Mouse (Mus musculus) T-cell, adult 2 months (primary cell): ENCODE measurements around the gene Nipa1.
"Not testable (repeated sequence)": the region's sequence is repeated elsewhere in the genome, so short reads cannot be mapped to it uniquely, and the experiment has no call there.

Experiments
- DNase-seq: peaks from one replicate; pipeline ENCODE4 v3.0.0; 2022; ENCODE audit warnings: low spot score

Gene Nipa1

GRCm38 (mm10) chr7:56019930-56020253 is at the start of gene Nipa1:
TSS of gene Nipa1 (minus strand) at chr7:56019954.
- DNase-seq: no peak

- no peak for DNase-seq
Measured at GRCm38 (mm10) chr7:56066634-56067033, 46.9 kb upstream of the Nipa1 start.

DNA sequence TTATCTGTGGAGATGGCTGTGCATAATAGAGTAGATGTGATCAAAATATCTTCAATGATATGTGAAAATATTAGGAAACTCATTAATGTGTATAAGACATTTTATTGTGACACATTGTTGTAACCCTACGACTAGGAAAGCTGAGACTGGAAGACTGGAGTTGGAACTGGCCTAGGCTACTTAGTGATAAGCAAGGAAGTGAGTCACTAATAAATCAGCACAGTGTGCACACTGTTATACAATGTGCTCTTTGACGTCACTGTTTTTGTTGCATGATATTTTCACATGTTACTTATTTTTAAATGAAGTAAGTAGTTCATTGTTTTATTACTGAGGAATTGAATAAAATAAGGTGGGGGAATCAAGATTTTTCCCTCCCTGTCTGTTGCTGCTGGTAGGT is 46.4 kb upstream of the Nipa1 start:
- DNase-seq: no peak

DNA sequence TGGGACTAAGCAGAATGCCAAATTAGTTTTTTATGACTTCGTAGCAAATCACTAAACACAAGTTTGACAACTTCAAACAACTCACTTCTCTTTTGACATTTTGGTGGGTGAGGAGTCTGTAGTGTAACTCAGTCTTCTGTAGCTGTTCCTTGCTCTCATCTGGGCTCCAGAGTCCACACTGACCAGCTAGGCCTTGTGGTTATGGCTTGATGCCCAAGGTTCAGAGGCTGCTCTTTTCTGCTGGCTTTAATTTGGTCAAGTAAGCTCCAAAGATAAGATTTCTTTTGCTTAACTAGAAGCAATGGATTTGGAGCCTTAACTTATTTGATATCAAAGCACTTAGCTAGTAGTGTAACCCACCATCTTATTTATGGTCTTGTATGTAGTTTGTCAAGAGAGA is 45.1 kb upstream of the Nipa1 start:
- no peak for DNase-seq

DNA sequence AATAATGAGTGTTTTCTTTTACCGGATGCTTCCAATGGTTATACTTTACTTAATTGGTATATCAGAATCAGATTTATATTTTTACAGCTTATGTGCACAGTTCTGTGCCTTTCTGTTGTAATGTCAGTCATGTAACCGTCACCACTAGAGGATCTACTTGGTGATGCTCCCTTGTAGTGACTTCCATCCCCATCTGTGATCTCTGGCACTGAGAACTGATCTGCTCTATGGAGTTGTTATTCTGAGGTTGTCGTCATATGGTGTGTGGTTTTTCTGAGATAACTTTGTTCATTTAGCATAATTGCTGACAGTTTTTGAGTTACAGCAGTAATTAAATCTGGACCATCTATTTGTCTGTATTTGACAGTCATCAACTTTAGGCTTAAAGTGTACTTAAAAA is 35.6 kb upstream of the Nipa1 start:
- DNase-seq: no peak

GRCm38 (mm10) chr7:56052996-56053395 is 33.2 kb upstream of the Nipa1 start:
- DNase-seq: no peak

GRCm38 (mm10) chr7:56050487-56050911 is 30.7 kb upstream of the Nipa1 start:
- DNase-seq: no peak

GRCm38 (mm10) chr7:56049831-56050321 is 30.1 kb upstream of the Nipa1 start, which contains the start of gene Herc2:
TSS of gene Herc2 (plus strand) at chr7:56050196.
- peak; percentile 97 for DNase-seq

DNA sequence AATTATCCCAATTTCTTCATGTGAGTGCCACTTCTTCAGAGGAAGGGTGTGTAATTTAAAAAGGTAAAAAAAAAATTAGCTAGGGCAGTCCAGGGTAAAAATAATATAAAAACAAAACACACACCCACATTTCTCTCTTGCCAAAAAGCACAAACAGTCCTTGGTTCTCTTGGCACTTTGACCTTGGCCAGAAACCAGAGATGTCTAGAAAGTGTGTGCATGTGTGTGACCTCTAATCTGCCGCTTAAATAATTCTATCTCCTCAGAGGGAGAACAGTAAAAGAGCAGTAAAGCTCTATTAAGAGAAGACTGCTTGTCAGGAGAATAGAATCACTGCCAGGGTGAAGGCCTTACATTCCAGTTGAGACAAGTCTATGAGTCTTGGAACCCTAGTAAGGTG is 27.4 kb upstream of the Nipa1 start:
- DNase-seq: no peak

- DNase-seq: no peak
Measured at GRCm38 (mm10) chr7:56044267-56044629, 24.5 kb upstream of the Nipa1 start.

DNA sequence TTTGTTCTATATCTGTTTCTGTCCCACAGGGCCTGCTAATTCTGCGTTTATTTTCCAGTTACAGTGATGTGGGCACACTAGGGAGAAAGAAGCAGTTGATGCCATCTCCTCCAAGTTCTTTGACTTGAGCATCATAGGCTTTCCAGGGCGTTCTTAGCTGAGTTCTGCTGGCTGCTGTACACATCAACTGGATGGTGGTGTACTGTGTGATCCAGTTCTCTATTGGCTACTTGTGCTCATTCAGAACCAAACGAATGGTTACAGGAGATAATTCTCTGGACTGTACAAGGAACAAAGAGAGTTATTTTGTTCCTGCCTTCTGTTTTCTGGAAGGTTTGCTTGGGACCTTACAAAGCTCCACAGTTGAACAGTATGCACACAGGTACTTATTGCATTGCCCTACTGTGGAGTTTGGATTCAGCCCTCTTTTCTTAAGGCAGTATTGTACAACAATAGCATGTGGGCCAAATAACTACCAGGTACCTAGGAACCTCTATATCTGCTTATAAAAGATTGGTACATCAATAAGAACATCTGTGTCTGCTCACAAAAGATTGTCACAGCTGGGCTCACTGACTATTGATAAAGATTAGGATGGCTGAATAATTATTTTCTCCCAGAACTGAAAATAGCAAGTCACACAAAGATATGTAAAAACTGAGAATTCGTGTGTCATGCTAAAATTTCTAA is 24.0 kb upstream of the Nipa1 start:
- DNase-seq: no peak

- DNase-seq: peak; percentile 70
Measured at GRCm38 (mm10) chr7:56042353-56042752, 22.6 kb upstream of the Nipa1 start.

DNA sequence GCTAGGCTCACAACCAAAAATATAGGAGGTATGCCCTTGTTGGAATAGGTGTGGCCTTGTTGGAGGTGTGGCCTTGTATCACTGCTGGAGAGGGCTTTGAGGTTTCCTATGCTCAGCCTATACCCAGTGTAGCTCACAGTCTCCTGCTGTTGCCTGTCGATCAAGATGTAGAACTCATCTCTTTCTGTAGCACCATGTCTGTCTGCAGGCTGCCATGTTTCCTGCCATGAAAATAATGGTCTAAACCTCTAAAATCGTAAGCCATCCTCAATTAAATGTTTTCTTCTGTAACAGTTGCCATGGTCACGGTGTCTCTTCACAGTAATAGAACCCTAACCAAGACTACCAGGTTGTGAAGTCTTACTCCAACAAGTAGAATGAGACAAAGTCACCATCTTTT is 3.8 kb upstream of the Nipa1 start:
- no peak for DNase-seq

- DNase-seq: peak; percentile 30
Measured at GRCm38 (mm10) chr7:56018972-56019929, 503 bp downstream of the Nipa1 start.

DNA sequence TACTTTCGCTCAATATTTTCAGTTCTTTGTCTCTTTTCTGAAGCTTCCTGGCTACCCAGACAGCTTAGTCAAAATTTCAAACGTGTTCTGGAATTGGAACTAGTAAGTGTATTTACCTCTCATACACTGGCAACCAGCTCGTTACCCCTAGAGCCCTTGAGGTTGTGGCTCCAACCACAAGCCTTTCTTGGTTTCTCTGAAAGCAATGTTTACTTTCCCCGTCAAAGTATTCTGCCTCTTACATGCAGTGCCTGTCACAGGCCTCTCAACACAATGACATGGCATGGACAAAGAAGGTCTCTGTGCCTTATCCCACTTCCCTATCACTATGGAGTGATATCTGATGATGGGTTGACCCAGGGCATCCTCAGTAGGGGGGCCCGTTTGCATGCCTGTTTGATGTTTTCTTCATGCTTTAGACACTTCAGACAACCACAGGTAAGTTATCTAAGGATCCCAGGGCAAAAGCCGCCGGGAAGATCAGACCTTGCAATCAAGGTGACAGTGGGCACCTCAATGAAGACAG is 1.2 kb downstream of the Nipa1 start:
- peak; percentile 43 for DNase-seq

GRCm38 (mm10) chr7:56017761-56018160 is 2.0 kb downstream of the Nipa1 start:
- peak; percentile 34 for DNase-seq

GRCm38 (mm10) chr7:56015837-56016236 is 3.9 kb downstream of the Nipa1 start:
- no peak for DNase-seq

GRCm38 (mm10) chr7:56015172-56015571 is 4.6 kb downstream of the Nipa1 start:
- DNase-seq: no peak

- DNase-seq: not testable (repeated sequence)
Measured at GRCm38 (mm10) chr7:56014002-56014702, 5.6 kb downstream of the Nipa1 start.

GRCm38 (mm10) chr7:56013261-56014001 is 6.3 kb downstream of the Nipa1 start:
- no peak for DNase-seq

DNA sequence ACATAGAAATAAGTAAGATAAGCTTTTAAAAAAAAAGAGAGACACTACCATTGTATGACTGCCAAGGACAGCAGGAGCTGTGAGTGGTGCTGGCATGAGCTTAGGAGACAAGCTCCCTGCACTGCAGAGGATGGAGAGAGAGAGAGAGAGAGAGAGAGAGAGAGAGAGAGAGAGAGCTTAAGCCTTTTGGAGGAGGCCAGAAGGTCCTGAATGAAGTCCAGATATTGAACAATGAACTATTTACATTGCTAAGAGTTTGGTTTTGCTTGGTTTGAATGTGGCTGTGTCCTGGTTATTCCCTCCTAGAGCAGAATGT is 8.8 kb downstream of the Nipa1 start:
- DNase-seq: no peak
